Mouse (Mus musculus): ENCODE measurements around the gene Tufm. TPM values are rescaled to one million over a fixed set of nuclear protein-coding genes. Genes with fewer than 3 reads are reported as not detected.

Gene Tufm
- polyA plus RNA-seq, 1 experiment: 71.4 TPM

GRCm38 (mm10) chr7:126453861-126454260, 33.3 kb upstream of the Tufm start:
- Histone ChIP-seq H3K4me3 (ENCODE audit: insufficient read depth, low read length) (no peak overlapping the region), H3K27ac (ENCODE audit: insufficient read depth, low read length) (no peak overlapping the region), H3K4me1 (ENCODE audit: control insufficient read depth, insufficient read depth, low read length) (no peaks in the 10 kb centered on the region)
- TF ChIP-seq CTCF (IDR thresholded peaks at IDR 0.05; ENCODE audit: borderline replicate concordance, insufficient read depth, low read length) (no peak), POLR2A (IDR thresholded peaks at IDR 0.05; ENCODE audit: low read depth, low read length) (no peak)

GRCm38 (mm10) chr7:126455242-126455641, 31.9 kb upstream of the Tufm start:
- Histone ChIP-seq H3K4me3 (ENCODE audit: insufficient read depth, low read length) (no peak overlapping the region), H3K27ac (ENCODE audit: insufficient read depth, low read length) (no peak overlapping the region), H3K4me1 (ENCODE audit: control insufficient read depth, insufficient read depth, low read length) (no peaks in the 10 kb centered on the region)
- TF ChIP-seq CTCF (IDR thresholded peaks at IDR 0.05; ENCODE audit: borderline replicate concordance, insufficient read depth, low read length): no peak
- no peak for TF ChIP-seq POLR2A (IDR thresholded peaks at IDR 0.05; ENCODE audit: low read depth, low read length)

- Histone ChIP-seq H3K27ac (ENCODE audit: insufficient read depth, low read length) (no peak overlapping the region), H3K4me3 (ENCODE audit: insufficient read depth, low read length) (no peak overlapping the region), H3K4me1 (ENCODE audit: control insufficient read depth, insufficient read depth, low read length) (no peaks in the 10 kb centered on the region)
- no peak for TF ChIP-seq CTCF (IDR thresholded peaks at IDR 0.05; ENCODE audit: borderline replicate concordance, insufficient read depth, low read length)
- no peak for TF ChIP-seq POLR2A (IDR thresholded peaks at IDR 0.05; ENCODE audit: low read depth, low read length)
Observed at GRCm38 (mm10) chr7:126456382-126457266, 30.5 kb upstream of the Tufm start.

- TF ChIP-seq POLR2A (IDR thresholded peaks at IDR 0.05; ENCODE audit: low read depth, low read length): no peak
- TF ChIP-seq CTCF (IDR thresholded peaks at IDR 0.05; ENCODE audit: borderline replicate concordance, insufficient read depth, low read length): no peak
- Histone ChIP-seq H3K4me1 (ENCODE audit: control insufficient read depth, insufficient read depth, low read length) (no peaks in the 10 kb centered on the region), H3K4me3 (ENCODE audit: insufficient read depth, low read length) (no peak overlapping the region), H3K27ac (ENCODE audit: insufficient read depth, low read length) (no peak overlapping the region)
Observed at GRCm38 (mm10) chr7:126458225-126458624, 28.9 kb upstream of the Tufm start.

DNA sequence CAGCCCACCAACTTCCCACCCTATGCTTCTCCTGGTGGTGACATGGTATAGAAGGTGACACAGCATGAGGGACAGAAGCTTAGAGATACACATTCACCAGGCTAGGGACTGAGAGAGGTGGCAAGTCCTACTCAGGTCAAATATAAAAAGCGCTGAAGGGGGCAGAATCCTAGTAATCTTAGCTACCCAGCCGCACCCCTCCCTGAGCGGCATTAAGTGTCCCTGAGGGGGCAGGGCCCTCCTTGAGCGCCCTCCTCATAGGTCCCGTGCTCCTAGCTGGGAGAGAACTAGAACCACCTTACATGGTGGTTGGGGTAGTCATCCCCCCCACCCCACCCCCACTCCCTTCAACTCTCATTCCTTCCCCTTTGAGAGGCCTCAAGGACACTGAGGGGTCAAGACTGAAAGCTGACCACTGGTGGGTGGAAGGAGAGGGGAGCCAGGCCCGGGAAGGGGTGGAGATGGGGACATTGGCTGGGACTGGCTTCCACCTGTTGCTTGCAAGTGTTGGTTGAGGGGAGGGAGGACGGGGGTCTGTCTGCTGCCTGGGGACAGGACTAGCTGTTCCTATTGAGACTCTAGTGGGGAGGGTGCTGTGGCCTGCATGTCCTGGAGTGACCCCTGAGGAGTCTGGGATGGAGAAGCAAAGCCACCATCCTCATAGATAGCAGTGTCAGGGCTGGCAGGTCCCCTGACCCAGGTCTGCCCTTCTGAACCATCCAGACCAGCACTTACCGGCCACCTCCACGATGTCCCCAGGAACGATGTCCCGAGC, 28.1 kb upstream of the Tufm start:
- Histone ChIP-seq H3K27ac (ENCODE audit: insufficient read depth, low read length) (no peak overlapping the region), H3K4me3 (ENCODE audit: insufficient read depth, low read length) (no peak overlapping the region), H3K4me1 (ENCODE audit: control insufficient read depth, insufficient read depth, low read length) (no peaks in the 10 kb centered on the region)
- no peak for TF ChIP-seq CTCF (IDR thresholded peaks at IDR 0.05; ENCODE audit: borderline replicate concordance, insufficient read depth, low read length)
- TF ChIP-seq POLR2A (IDR thresholded peaks at IDR 0.05; ENCODE audit: low read depth, low read length): no peak

DNA sequence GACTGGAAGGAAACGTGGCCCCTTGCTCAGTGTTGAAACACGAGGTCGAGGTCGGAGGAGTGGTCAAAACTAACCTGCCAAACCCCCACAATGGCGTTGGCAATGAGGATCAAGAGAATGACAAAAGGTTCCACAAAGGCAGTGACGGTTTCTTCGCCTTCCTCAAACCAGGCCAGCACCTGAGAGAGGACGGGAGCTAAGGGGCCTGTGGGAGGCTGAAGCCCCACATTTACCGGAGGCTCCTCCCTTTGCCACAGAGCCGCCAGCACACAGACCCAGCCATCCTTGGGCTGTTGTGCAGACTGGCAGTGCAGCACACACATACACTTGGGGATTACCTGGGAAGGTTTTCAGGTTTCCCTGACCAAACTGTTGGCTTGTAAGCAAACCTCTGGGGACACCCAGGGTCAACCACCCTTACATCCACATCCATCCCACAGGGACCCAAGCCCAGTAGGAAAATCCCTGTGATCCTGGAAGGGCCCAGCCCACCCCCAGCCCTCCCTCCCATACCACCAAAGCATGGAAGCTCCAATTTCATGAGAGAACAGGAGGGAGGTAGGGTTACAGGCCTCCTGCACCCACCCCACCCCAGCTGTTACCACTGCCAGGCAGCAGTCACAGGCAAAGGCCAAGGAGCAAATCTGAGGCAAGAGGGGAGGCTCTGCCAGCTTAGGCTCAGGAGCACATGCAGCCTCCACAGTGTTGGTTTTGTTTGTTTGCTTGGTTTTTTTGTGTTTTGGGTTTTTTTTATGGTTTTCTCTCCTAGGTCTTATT, 26.4 kb upstream of the Tufm start:
- TF ChIP-seq CTCF (IDR thresholded peaks at IDR 0.05; ENCODE audit: borderline replicate concordance, insufficient read depth, low read length) (no peak), POLR2A (IDR thresholded peaks at IDR 0.05; ENCODE audit: low read depth, low read length) (no peak)
- Histone ChIP-seq H3K4me1 (ENCODE audit: control insufficient read depth, insufficient read depth, low read length) (no peaks in the 10 kb centered on the region), H3K27ac (ENCODE audit: insufficient read depth, low read length) (no peak overlapping the region), H3K4me3 (ENCODE audit: insufficient read depth, low read length) (no peak overlapping the region)

DNA sequence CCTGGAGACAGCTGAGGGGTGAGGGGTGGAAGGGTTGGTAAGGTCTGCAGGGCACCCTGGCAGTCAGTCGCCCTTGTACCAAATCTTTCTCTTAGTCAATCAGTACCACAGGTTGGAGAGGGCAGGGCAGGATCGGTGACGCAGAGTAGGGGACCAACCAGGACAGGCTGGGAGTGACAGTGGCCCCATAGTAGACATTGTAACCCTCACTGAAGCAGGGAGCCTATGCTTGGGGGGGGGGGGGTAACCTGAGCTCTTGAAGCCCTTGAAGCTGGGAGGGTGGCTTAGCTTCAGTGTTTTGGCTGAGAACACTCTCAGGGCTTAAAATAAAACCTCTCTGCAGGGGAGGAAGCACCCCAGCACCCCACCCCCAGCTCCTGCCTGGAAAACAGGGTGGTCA, 25.5 kb upstream of the Tufm start:
- no peaks in the 10 kb centered on the region for H3K4me1 ChIP-seq (ENCODE audit: control insufficient read depth, insufficient read depth, low read length)
- H3K27ac ChIP-seq (ENCODE audit: insufficient read depth, low read length): no peak overlapping the region
- no peak overlapping the region for H3K4me3 ChIP-seq (ENCODE audit: insufficient read depth, low read length)
- TF ChIP-seq POLR2A (IDR thresholded peaks at IDR 0.05; ENCODE audit: low read depth, low read length) (no peak), CTCF (IDR thresholded peaks at IDR 0.05; ENCODE audit: borderline replicate concordance, insufficient read depth, low read length) (no peak)

GRCm38 (mm10) chr7:126463004-126463403, 24.2 kb upstream of the Tufm start, which contains the start of gene Atp2a1:
Gene Atp2a1 (minus strand): TSS chr7:126463108.
- Histone ChIP-seq H3K4me1 (ENCODE audit: control insufficient read depth, insufficient read depth, low read length) (no peaks in the 10 kb centered on the region), H3K27ac (ENCODE audit: insufficient read depth, low read length) (no peak within 1 kb of the TSS), H3K4me3 (ENCODE audit: insufficient read depth, low read length) (no peak within 1 kb of the TSS)
- TF ChIP-seq CTCF (IDR thresholded peaks at IDR 0.05; ENCODE audit: borderline replicate concordance, insufficient read depth, low read length) (no peak), POLR2A (IDR thresholded peaks at IDR 0.05; ENCODE audit: low read depth, low read length) (no peak)

- no peak for TF ChIP-seq CTCF (IDR thresholded peaks at IDR 0.05; ENCODE audit: borderline replicate concordance, insufficient read depth, low read length)
- TF ChIP-seq POLR2A (IDR thresholded peaks at IDR 0.05; ENCODE audit: low read depth, low read length): no peak
- H3K4me1 ChIP-seq (ENCODE audit: control insufficient read depth, insufficient read depth, low read length): no peaks in the 10 kb centered on the region
- H3K4me3 ChIP-seq (ENCODE audit: insufficient read depth, low read length): no peak overlapping the region
- H3K27ac ChIP-seq (ENCODE audit: insufficient read depth, low read length): no peak overlapping the region
Observed at GRCm38 (mm10) chr7:126463547-126463946, 23.6 kb upstream of the Tufm start.
